Mouse (Mus musculus) kidney, postnatal 10 days (tissue): ENCODE data around the gene Vgf.

Experiments used
- DNase-seq: peaks from one replicate; pipeline ENCODE4 v3.0.0; 2021; ENCODE audit warnings: mixed read lengths

Gene Vgf

DNA sequence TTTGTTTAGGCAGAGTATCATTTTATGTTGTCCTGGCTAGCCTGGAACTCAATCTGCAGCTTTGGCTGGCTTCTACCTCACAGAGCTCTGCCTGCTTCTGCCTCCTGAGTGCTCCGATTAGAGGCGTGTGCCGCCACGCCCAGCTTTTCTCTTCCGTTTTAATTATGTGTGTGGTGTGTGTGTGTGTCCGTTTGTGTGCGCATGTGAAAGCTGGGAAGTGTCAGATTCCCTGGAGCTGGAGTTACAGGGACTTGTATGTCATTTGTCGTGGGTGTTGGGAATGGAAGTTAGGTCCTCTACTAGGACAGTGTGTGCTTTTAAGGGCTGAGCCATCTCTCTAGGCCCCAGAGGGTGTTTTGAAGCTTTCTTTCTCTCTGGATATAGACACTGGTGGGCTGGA, 46.9 kb downstream of the Vgf start:
- DNase-seq, result no peak

DNA sequence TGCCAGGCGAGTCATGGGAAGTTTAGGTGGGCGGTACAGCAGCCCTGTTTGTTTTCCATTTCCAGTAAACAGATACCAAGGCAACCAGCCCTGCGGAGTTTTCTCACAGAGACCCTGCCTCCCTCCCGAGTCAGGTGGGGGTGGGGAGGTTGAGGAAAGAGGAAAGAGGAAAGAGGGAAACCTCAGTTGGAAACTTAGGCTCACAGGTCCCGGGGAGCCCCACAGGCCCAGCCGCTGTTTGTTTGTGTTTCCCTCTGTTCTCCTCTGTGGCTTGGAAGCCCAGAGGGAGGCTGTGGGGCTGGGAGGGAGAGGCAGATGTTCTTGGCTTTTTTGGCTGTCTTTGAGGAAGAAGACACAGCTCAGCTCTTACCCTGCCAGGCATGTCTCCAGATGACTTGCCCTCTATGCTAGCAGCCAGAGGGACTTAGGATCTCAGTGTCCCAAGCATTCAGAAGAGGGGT, 48.0 kb downstream of the Vgf start:
- DNase-seq, result peak; percentile 40

DNA sequence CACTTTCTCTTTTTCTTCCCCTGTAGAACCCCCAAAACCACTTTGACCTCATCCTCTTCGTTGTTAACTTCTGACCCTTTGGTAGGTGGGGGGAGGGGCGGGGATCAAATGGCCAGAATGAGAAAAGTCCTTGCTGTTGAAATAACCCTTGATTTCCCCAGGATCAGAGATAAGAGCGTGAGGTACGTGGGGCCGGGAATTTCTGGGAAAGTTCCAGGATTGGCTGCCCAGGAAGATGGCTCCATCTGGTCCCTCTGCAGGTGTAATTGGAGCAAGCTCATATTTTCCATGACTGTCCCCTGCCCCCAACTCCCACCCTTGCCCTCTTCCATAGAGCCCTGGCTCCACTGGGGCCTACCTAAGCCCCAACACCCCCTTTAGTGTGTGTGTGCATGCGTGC, 49.5 kb downstream of the Vgf start:
- no peak for DNase-seq

DNA sequence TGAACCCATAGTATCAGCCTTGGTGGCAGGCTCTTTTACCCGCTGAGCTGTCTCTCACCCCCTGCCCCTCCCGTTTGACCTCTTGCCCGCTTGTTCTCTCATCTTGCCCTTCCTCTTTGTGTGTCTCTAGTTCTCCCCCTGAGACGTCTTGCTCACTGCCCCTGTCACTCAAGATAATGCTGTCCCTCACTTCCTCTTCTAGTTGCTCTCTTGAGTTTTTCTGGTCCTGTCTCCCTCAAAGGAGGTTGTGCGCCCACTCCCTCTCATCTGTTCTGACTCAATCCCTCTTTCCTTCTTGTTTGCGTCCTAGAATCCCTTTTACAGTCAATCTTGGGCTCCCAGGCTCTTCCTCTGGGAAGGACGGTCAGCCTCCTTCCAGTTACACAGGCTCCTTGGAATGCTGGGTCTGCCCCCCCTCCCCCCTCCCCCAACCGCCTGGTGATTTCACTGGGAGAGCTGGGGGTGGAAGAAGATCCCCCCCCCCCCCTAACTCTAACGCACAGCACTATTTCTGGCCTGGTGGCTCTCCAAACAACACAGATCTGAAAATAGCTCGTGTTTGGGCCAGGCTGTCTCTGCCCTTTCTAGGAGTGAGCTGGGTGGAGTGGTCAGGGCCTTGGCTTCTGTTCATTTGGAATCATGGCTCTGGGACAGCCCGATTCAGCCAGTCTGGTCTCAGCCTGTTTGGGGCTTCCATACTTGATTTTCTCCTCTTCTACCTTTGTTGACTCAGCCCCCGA, 50.2 kb downstream of the Vgf start:
- peak; percentile 52 for DNase-seq

DNA sequence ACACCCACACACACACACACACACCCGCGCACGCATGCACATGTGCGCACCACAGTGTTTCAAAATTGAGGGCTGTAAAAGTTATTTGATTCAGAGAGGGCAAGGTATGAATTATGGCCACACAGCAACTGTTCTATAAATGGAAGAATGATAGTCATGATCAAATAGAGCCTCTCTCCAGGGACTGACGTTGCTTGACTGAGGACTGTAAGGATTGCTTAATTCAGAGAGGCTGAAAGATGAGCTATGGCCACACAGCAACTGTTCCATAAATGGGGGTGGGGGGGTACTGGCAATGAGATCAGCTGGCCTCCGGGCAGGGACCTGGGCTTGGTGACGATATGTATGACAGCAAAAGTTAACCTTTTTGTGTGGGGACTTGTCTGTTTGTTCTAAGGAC, 51.0 kb downstream of the Vgf start:
- no peak for DNase-seq

DNA sequence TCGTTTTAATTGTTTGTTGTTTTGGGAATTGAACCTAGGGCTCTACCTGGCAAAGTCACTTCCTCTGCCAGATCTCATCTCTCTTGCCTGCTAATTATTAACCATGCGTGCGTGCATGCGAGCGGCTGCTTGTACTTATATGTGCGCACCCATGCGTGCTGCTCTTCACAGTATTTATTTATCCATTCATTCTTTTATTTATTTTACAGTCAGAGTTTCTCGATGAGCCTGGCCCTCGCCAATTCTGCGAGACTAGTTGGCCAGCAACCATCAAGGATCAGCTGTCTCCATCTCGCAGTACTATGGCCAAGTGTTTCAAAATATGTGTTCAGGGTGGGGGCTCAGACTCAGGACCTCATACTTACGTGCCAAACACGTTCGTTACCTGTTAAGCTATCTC, 51.8 kb downstream of the Vgf start:
- DNase-seq, result no peak

DNA sequence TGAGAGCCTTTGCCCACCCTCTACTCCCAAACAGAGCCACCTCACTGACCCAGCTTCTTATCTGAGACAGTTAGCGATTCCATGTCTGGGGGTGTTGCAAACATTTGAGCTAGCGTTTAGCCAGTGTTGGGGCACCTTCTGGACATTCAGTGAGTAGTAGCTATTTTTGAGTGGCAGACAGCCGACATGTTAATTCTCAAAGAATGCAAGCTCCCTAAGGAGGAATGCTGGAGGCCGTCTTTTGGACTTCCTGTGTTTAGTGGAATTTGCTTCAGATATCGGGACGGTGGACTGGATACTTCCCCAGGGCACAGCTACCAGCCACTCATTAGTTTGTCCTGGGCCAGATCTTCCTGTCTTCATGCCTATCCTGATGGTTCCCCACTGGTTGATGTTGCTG, 52.4 kb downstream of the Vgf start:
- peak; percentile 30 for DNase-seq

DNA sequence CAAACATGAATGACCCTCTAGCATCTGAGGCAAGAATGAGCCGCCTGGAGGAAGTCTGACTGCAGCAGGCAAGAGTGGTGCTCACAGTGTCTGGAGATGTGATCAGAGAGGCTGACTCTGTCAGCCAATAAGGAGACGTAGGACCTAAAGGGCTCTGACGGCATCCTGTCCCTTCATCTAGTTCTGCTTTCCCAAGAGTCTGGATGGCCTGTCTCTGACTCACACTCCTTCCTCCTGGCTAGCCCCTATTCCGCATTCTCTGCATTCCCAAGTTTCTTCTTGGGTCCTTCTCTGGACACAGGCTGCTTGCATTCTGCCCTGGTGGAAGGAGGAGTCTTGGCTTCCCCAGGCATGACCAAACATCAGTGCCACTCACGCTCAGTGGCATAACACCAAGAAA, 53.7 kb downstream of the Vgf start:
- peak; percentile 58 for DNase-seq
